Mouse (Mus musculus) embryonic fibroblast, embryonic 13.5 days (primary cell): Measurements from ENCODE around the gene Itpripl2.

Source experiments
- CTCF ChIP-seq: IDR thresholded peaks from 2 replicates; pipeline ENCODE4 v1.5.1; 2011; ENCODE audit warnings: mild to moderate bottlenecking, control low read depth, low read length, moderate library complexity, borderline replicate concordance; ENCODE audit not compliant: insufficient read depth
- POLR2A ChIP-seq: IDR thresholded peaks from 2 replicates; pipeline ENCODE4 v1.6.1; 2011; ENCODE audit warnings: low read depth, mild to moderate bottlenecking, control low read depth, low read length, moderate library complexity

DNA sequence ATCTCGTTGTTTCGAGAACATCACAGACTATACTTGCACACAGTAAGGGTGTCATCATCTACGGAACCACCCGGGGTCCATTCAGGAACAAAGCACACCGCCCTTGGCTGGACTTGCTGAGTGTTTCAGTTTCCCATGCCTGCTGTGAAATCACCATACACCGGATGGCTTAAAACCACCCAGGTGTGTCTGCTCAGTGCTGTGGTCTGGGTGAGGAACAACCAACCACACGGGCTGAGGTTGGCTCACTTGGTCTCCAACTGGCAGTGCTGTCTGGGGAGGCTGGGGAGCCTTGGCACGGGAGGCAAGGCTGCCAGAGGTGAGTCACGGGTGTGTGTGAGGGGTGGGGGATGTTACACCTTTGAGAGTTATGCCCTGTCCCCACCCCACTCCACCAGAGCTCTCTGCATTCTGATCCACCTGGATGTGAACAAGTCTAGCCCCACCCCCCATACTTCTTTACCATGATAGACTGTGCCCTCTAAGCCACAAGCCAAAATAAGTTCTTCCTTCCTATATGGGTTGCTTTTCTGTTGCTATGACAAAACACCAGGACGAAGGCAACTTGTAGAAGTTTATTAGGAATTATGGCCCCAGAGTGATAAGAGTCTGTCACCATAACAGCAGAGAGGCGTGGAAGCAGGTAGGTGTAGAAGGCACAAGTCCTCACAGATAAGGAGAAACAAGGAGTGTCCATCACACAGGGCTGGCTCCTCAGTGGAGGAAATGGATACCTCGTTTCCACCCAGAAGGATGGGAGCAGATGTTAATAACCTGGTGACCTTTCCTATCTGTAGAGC, 7.4 kb upstream of the Itpripl2 start:
- no peak for TF ChIP-seq CTCF
- no peak for TF ChIP-seq POLR2A
